Mouse (Mus musculus): ENCODE results near the gene Fibcd1.

Gene Fibcd1

GRCm38 (mm10) chr2:31769631-31770111 is 76.1 kb downstream of the Fibcd1 start:
- DNase-seq (ENCODE audit: low read depth, low spot score): no peak

DNA sequence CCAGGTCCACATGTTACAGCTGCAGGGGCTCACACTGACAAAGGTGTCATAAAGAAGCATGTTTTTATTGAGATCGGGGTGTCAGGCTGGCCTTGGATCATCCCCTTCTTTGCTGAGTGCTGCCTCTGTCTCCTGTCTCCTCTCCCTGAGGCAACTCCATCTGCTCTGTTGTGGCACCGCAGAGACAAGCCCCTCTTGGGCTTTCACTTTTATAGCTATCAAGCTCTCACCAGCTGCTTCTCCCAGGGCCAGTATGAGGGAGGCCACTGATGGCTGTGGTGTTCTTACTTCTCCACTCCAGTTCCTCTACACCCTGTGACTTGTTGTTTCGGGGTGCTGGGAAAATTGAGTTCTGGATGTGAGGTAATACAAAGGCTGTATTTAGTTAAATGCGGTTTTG is 76.7 kb downstream of the Fibcd1 start:
- no peak for DNase-seq (ENCODE audit: low read depth, low spot score)

GRCm38 (mm10) chr2:31767815-31768214 is 78.0 kb downstream of the Fibcd1 start:
- no peak for DNase-seq (ENCODE audit: low read depth, low spot score)

DNA sequence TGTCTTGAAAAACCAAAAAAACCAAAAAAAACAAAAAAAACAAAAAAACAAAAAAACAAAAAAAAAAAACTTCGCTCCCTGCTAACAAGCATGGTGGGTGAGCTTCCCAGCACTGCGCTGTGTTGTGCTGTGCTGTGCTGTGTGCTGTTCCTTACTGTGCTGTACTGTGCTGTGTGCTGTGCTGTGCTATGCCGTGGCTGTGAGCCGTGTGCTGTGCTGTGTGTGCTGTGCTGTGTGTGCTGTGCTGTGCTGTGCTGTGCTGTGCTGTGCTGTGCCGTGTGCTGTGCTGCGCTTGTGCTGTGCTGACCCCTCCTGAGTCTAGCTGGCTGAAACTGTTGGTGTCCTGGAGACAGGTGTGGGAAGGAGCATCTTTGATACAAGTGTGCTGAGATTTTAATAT is 78.7 kb downstream of the Fibcd1 start:
- DNase-seq (ENCODE audit: low read depth, low spot score): no peak

Data from CD4-positive helper T cell, adult 2 months (primary cell).